Mouse (Mus musculus) liver, embryonic 16.5 days (tissue): Measurements from ENCODE around the gene Acvr1b. TPM values are rescaled to one million over a fixed set of nuclear protein-coding genes. Genes with fewer than 3 reads are reported as not detected.
A peak's percentile ranks its signal among the peaks of the same experiment; 100 is the strongest.

Experiments
- ATAC-seq: fragments of 200-750 bp; cut with Nextera tagmentation; 2 replicates; pipeline ENCODE4 v1.8.0; 2017; ENCODE audit warnings: low read depth, mild to moderate bottlenecking, moderate number of reproducible peaks, moderate library complexity
- H3K27ac ChIP-seq: fragments of 300-500 bp; sonication (generic); 2 replicates; pipeline ENCODE4 v1.5.1; 2014; ENCODE audit warnings: mild to moderate bottlenecking, low read length
- H3K27me3 ChIP-seq: fragments of 300-500 bp; sonication (generic); 2 replicates; pipeline ENCODE4 v1.6.1; 2014; ENCODE audit warnings: low read depth, low read length, mixed read lengths; ENCODE audit not compliant: control insufficient read depth, insufficient read depth
- H3K36me3 ChIP-seq: fragments of 300-500 bp; sonication (generic); 2 replicates; pipeline ENCODE4 v1.6.1; 2014; ENCODE audit warnings: mild to moderate bottlenecking; ENCODE audit not compliant: control insufficient read depth, insufficient read depth
- H3K4me1 ChIP-seq: fragments of 300-500 bp; sonication (generic); 2 replicates; pipeline ENCODE4 v1.6.1; 2014; ENCODE audit warnings: low read depth, low read length, mixed read lengths; ENCODE audit not compliant: control insufficient read depth
- H3K4me2 ChIP-seq: fragments of 300-500 bp; sonication (generic); 2 replicates; pipeline ENCODE4 v1.6.1; 2014; ENCODE audit warnings: low read depth, low read length, mixed read lengths
- H3K4me3 ChIP-seq: fragments of 300-500 bp; sonication (generic); 2 replicates; pipeline ENCODE4 v1.5.1; 2014; ENCODE audit warnings: low read depth, mild to moderate bottlenecking, low read length
- H3K9ac ChIP-seq: fragments of 300-500 bp; sonication (generic); 2 replicates; pipeline ENCODE4 v1.6.1; 2014; ENCODE audit warnings: low read depth, low read length
- H3K9me3 ChIP-seq: fragments of 300-500 bp; sonication (generic); replicated peaks from 2 replicates; pipeline ENCODE4 v1.6.1; 2016; ENCODE audit warnings: low read length; ENCODE audit not compliant: control insufficient read depth
- WGBS: fragments of 180-500 bp; shearing (Covaris S2); extraction: QIAGEN DNeasy Blood & Tissue Kit; methylation state at CpG from one replicate; pipeline ENCODE4 v1.1.7; 2014; ENCODE audit not compliant: insufficient replicate concordance; 5-methylcytosine and 5-hydroxymethylcytosine counted together
- polyA plus RNA-seq: library from polyadenylated mRNA; unstranded; fragments of >200 nt; fragmentation: Nextera tagmentation; extraction: Ambion mirVana; gene quantifications from 2 replicates; pipeline ENCODE4 v1.2.1, GENCODE M21; 2015

The Acvr1b gene
- polyA plus RNA-seq, 1 experiment from 2014 or later = 2.1 TPM

- no peak overlapping the region for H3K27ac ChIP-seq
- peaks cover 27% of the 10 kb centered on the region for H3K4me1 ChIP-seq
- no peak for ATAC-seq
These were observed 29.7 kb upstream of the Acvr1b start for GRCm38 (mm10) chr15:101144176-101144575.

GRCm38 (mm10) chr15:101144779-101145178, 29.1 kb upstream of the Acvr1b start:
- Histone ChIP-seq H3K36me3 (no peaks in the 10 kb centered on the region), H3K4me2 (peak overlapping the region; percentile 48), H3K9ac (no peak overlapping the region), H3K4me1 (peaks cover 27% of the 10 kb centered on the region), H3K9me3 (no peaks in the 10 kb centered on the region), H3K27me3 (no peaks in the 10 kb centered on the region; the same call in 1 of the 2 replicates), H3K27ac (peak overlapping the region; percentile 48), H3K4me3 (peak overlapping the region; percentile 39; the same call in 1 of the 2 replicates)
- 47% methylated on average over 8 of the region's 8 CpGs for WGBS
- no peak for ATAC-seq

More at GRCm38 (mm10) chr15:101144176-101144575, 29.7 kb upstream of the Acvr1b start:
- H3K27me3 ChIP-seq = peaks cover 3% of the 10 kb centered on the region
- WGBS = 66% methylated on average over 5 of the region's 5 CpGs
- H3K36me3 ChIP-seq = no peaks in the 10 kb centered on the region
- no peaks in the 10 kb centered on the region for H3K9me3 ChIP-seq
- 0 out of 2 replicates have a peak overlapping the region, but pooled peaks have one; percentile 10 for H3K9ac ChIP-seq
- 0 out of 2 replicates have a peak overlapping the region, but pooled peaks have one; percentile 48 for H3K4me2 ChIP-seq
- no peak overlapping the region for H3K4me3 ChIP-seq

GRCm38 (mm10) chr15:101145424-101146099, 28.3 kb upstream of the Acvr1b start:
- Histone ChIP-seq H3K9ac (0 out of 2 replicates have a peak overlapping the region, but pooled peaks have one; percentile 20), H3K4me1 (peaks cover 21% of the 10 kb centered on the region)
- WGBS = 3% methylated on average over 19 of the region's 19 CpGs

GRCm38 (mm10) chr15:101146100-101146965, 27.5 kb upstream of the Acvr1b start:
- H3K9me3 ChIP-seq = no peaks in the 10 kb centered on the region
- peaks cover 15% of the 10 kb centered on the region for H3K4me1 ChIP-seq
- H3K4me2 ChIP-seq = peak overlapping the region; percentile 48
- 21% methylated on average over 15 of the region's 15 CpGs for WGBS
- H3K4me3 ChIP-seq = no peak overlapping the region
- no peaks in the 10 kb centered on the region for H3K36me3 ChIP-seq
- ATAC-seq = no peak
- no peaks in the 10 kb centered on the region; the same call in 1 of the 2 replicates for H3K27me3 ChIP-seq
- peak overlapping the region; percentile 27; the same call in 1 of the 2 replicates for H3K27ac ChIP-seq
- no peak overlapping the region for H3K9ac ChIP-seq

More at GRCm38 (mm10) chr15:101145424-101146099, 28.3 kb upstream of the Acvr1b start:
- Histone ChIP-seq H3K36me3 (no peaks in the 10 kb centered on the region), H3K9me3 (no peaks in the 10 kb centered on the region), H3K4me2 (peak overlapping the region; percentile 48), H3K27ac (peak overlapping the region; percentile 27), H3K4me3 (peak overlapping the region; percentile 39; the same call in 1 of the 2 replicates), H3K27me3 (no peaks in the 10 kb centered on the region; the same call in 1 of the 2 replicates)
- ATAC-seq = peak; percentile 86

GRCm38 (mm10) chr15:101147115-101147909, 26.6 kb upstream of the Acvr1b start:
- 14% methylated on average over 16 of the region's 16 CpGs for WGBS
- ATAC-seq = no peak
- no peak overlapping the region for H3K9ac ChIP-seq
- H3K9me3 ChIP-seq = no peaks in the 10 kb centered on the region
- H3K27ac ChIP-seq = no peak overlapping the region
- H3K4me1 ChIP-seq = peaks cover 13% of the 10 kb centered on the region
- no peaks in the 10 kb centered on the region for H3K36me3 ChIP-seq
- H3K4me2 ChIP-seq = no peak overlapping the region; the same call in 1 of the 2 replicates
- H3K4me3 ChIP-seq = no peak overlapping the region
- no peaks in the 10 kb centered on the region; the same call in 1 of the 2 replicates for H3K27me3 ChIP-seq

- H3K4me1 ChIP-seq = peaks cover 13% of the 10 kb centered on the region
- WGBS = 12% methylated on average over 6 of the region's 6 CpGs
- no peaks in the 10 kb centered on the region; the same call in 1 of the 2 replicates for H3K27me3 ChIP-seq
- no peak for ATAC-seq
- no peaks in the 10 kb centered on the region for H3K9me3 ChIP-seq
- H3K27ac ChIP-seq = no peak overlapping the region
- H3K9ac ChIP-seq = no peak overlapping the region
- no peaks in the 10 kb centered on the region for H3K36me3 ChIP-seq
- no peak overlapping the region for H3K4me3 ChIP-seq
- no peak overlapping the region; the same call in 1 of the 2 replicates for H3K4me2 ChIP-seq
These were observed 26.0 kb upstream of the Acvr1b start for GRCm38 (mm10) chr15:101147910-101148273.

- no peaks in the 10 kb centered on the region; the same call in 1 of the 2 replicates for H3K27me3 ChIP-seq
- H3K4me3 ChIP-seq = no peak overlapping the region
- peaks cover 13% of the 10 kb centered on the region for H3K4me1 ChIP-seq
- H3K9me3 ChIP-seq = no peaks in the 10 kb centered on the region
- 35% methylated on average over 6 of the region's 6 CpGs for WGBS
- no peaks in the 10 kb centered on the region for H3K36me3 ChIP-seq
- ATAC-seq = no peak
- H3K27ac ChIP-seq = no peak overlapping the region
- H3K9ac ChIP-seq = no peak overlapping the region
- no peak overlapping the region for H3K4me2 ChIP-seq
These were observed 25.3 kb upstream of the Acvr1b start for GRCm38 (mm10) chr15:101148604-101149003.
